Mouse (Mus musculus): ENCODE data around the gene Plek. TPM values are rescaled to one million over a fixed set of nuclear protein-coding genes. Genes with fewer than 3 reads are reported as not detected.

Plek gene
- 165 to 193 TPM (median 180 TPM) in 4 replicates for total RNA-seq (2023; ENCODE audit: inconsistent age)

DNA sequence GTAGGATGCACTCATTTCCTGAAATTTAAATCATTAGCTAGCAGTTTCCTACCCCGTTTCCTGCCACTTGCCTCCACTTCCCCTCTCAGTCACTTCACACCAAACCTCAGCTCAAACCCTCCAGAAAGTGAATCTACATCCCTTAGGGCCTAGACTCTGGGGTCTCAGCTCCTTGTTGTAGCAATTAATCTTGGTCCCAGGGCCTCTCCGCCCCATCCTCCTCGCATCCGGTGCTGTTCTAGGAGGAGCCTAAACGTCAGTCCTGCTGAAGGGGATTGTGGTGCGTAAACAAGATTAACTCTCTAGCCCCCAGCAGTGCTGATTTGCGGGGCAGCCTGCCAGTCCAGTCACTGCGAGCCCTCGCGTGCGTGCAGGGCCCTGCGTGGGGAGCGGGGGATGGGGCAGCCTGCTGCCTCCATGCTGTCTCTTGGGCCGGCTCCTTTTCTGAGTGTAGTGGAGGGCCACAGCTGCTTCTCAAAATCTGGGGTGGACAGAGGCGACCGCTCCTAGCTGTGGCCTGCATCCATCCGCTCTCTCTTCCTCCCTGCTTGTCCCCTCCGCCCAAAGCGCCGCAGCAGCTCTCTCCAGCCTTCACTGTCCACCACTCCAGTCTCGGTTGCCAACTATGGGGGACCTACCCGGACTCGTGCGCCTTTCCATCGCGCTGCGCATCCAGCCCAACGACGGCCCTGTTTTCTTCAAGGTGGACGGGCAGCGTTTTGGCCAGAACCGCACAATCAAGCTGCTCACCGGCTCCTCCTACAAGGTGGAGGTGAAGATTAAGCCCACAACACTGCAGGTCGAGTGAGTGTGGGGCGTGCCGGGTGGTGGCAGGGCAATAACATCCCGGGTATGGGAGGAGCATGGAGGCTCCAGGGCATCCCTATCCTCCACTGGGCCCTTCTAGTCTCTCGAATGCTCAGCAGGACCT lies at the start of gene Plek, which contains the start of gene Cnrip1:
Plek (minus strand) TSS at position 837 of the 931 bp plus-strand sequence.
Cnrip1 (plus strand) TSS at position 42 of the 931 bp plus-strand sequence.

DNA sequence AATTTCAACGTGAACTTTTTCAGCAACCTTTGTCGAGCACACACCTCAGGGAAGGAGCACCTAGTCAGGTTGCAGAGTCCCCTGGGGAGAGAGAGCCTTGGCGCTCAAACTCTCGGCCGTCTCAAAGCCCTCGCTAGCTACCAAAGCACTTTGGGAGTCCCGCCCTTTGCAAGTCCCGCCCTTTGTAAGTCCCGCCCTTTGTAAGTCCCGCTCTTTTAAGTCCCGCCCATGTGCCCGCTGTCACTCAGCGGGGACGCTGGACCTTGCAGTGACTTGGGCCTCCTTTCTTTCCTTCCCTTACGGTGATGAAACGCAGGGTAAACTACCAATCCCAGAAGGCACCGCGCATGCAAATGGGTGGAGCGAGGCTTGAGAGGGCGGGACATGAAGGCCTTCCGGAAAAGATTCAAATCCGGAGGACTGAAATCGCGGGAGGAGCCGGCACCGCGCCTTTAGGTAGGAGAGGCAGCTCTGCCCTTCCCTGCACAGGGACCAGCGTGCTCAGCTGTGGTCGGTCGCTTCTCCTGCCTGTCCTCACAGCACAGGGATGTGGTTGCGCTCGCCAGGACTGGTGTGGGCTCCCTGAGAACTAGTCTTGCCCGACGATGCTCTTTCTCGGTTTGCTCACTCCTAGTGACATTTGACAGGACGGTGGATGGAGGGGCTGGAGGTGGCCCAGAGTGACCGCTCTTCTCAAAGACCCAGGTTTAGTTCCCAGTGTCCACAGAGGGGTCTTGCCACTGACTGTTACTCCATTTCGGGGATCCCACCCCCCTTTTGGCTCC lies 101.0 kb downstream of the Plek start, which contains the start of gene Fbxo48:
Fbxo48 (plus strand) TSS at position 400 of the 785 bp plus-strand sequence.

Other genes with a start within 250 kb of the Plek start
- gene Fbxo48, start 101.0 kb downstream of the Plek start, total RNA-seq (2023; ENCODE audit: inconsistent age) = 1.8 to 3.5 TPM (median 2.4 TPM) in 4 replicates
- gene Cnrip1, start 795 bp downstream of the Plek start, total RNA-seq (2023; ENCODE audit: inconsistent age) = 13.6 to 21.0 TPM (median 17.5 TPM) in 4 replicates
- 98.2 to 102 TPM (median 98.6 TPM) in 4 replicates for gene Ppp3r1, start 106.9 kb upstream of the Plek start, total RNA-seq (2023; ENCODE audit: inconsistent age)
- gene Wdr92, start 129.7 kb upstream of the Plek start, total RNA-seq (2023; ENCODE audit: inconsistent age) = 7.7 to 10.5 TPM (median 8.2 TPM) in 4 replicates
- 17.4 to 27.3 TPM (median 21.3 TPM) in 4 replicates for gene Pno1, start 159.2 kb upstream of the Plek start, total RNA-seq (2023; ENCODE audit: inconsistent age)
- 43.7 to 49.9 TPM (median 47.7 TPM) in 4 replicates for gene C1d, start 205.2 kb upstream of the Plek start, total RNA-seq (2023; ENCODE audit: inconsistent age)

All from B cell, adult (primary cell).